Mouse (Mus musculus): ENCODE data around the gene Myh9.
"Not testable (repeated sequence)": the region's sequence is repeated elsewhere in the genome, so short reads cannot be mapped to it uniquely, and the experiment has no call there.

The Myh9 gene

GRCm38 (mm10) chr15:77760037-77760436 is 81.9 kb downstream of the Myh9 start:
- ChIA-PET POLR2A (interaction anchor here in 2 of 4 experiments (0.7 to 3.2 kb wide), 5 partner anchors 11 to 885 kb away, joined by 3 to 12 read pairs (median 4); no protein-coding TSS in a partner anchor), CTCF (interaction anchor here (0.6 to 5.3 kb wide), 7 partner anchors 15 to 1135 kb away, joined by 3 to 50 read pairs (median 5); no protein-coding TSS in a partner anchor)

- ChIA-PET POLR2A (interaction anchor here in 3 of 4 experiments (0.9 to 1.9 kb wide), 9 partner anchors 9 to 213 kb away, joined by 3 to 5 read pairs (median 4); partner anchors contain the start of gene Eif3d (in 1 of the 3)), CTCF (interaction anchor here (0.5 to 2.7 kb wide), 55 partner anchors 8 to 1012 kb away, joined by 3 to 29 read pairs (median 4); partner anchors contain the start of genes Myh9 (in 1 of the 4) and Txn2 (in 1 of the 4))
Observed at GRCm38 (mm10) chr15:77757586-77758226, 84.3 kb downstream of the Myh9 start.

- POLR2A ChIA-PET, result interaction anchor here in 3 of 4 experiments (0.6 to 1.9 kb wide), 9 partner anchors 8 to 925 kb away, joined by 3 to 4 read pairs (median 3); partner anchors contain the start of gene Eif3d (in 1 of the 3)
- CTCF ChIA-PET, result interaction anchor here (0.5 to 2.7 kb wide), 57 partner anchors 9 to 1011 kb away, joined by 3 to 29 read pairs (median 4); partner anchors contain the start of genes Myh9 (in 1 of the 4) and Txn2 (in 1 of the 4)
Observed at GRCm38 (mm10) chr15:77756848-77757247, 85.1 kb downstream of the Myh9 start, which contains the start of gene Apol8. Gene Apol8, minus strand, starts transcription at chr15:77757003.

GRCm38 (mm10) chr15:77756081-77756480 is 85.9 kb downstream of the Myh9 start:
- ChIA-PET POLR2A (interaction anchor here in 2 of 4 experiments (0.6 to 1.2 kb wide), 6 partner anchors 10 to 541 kb away, joined by 3 to 4 read pairs (median 3); no protein-coding TSS in a partner anchor), CTCF (interaction anchor here in 2 of 4 experiments (0.9 to 2.7 kb wide), 9 partner anchors 10 to 420 kb away, joined by 3 to 10 read pairs (median 5); no protein-coding TSS in a partner anchor)

- POLR2A ChIA-PET, result interaction anchor here in 1 of 4 experiments (1.0 kb wide), 2 partner anchors 11 to 45 kb away, joined by 3 to 4 read pairs; no protein-coding TSS in a partner anchor
- CTCF ChIA-PET, result interaction anchor here in 2 of 4 experiments (0.6 to 2.4 kb wide), 3 partner anchors 12 to 224 kb away, joined by 3 to 10 read pairs (median 5); no protein-coding TSS in a partner anchor
Observed at GRCm38 (mm10) chr15:77755132-77755531, 86.8 kb downstream of the Myh9 start.

GRCm38 (mm10) chr15:77752443-77752842 is 89.5 kb downstream of the Myh9 start:
- ChIA-PET POLR2A (no interaction called here), CTCF (interaction anchor here in 3 of 4 experiments (0.9 to 1.5 kb wide), 6 partner anchors 10 to 217 kb away, joined by 3 to 6 read pairs (median 3); no protein-coding TSS in a partner anchor)

GRCm38 (mm10) chr15:77750461-77750860 is 91.5 kb downstream of the Myh9 start:
- ChIA-PET POLR2A (interaction anchor here in 2 of 4 experiments (0.5 to 2.4 kb wide), 6 partner anchors 11 to 428 kb away, joined by 3 to 6 read pairs (median 4); partner anchors contain the start of gene Eif3d (in 1 of the 2)), CTCF (interaction anchor here (0.6 to 2.8 kb wide), 14 partner anchors 10 to 489 kb away, joined by 3 to 10 read pairs (median 4); partner anchors contain the start of gene Txn2 (in 1 of the 4))

GRCm38 (mm10) chr15:77749717-77750116 is 92.3 kb downstream of the Myh9 start:
- ChIA-PET POLR2A (interaction anchor here in 2 of 4 experiments (0.7 to 2.4 kb wide), 4 partner anchors 168 to 383 kb away, joined by 3 to 6 read pairs (median 4); partner anchors contain the start of genes Eif3d (in 1 of the 2) and Foxred2 (in 1 of the 2)), CTCF (interaction anchor here (0.6 to 2.8 kb wide), 13 partner anchors 9 to 490 kb away, joined by 3 to 10 read pairs (median 4); partner anchors contain the start of gene Txn2 (in 1 of the 4))

- CTCF ChIA-PET, result interaction anchor here in 3 of 4 experiments (0.6 to 2.8 kb wide), 7 partner anchors 13 to 1238 kb away, joined by 3 to 10 read pairs (median 3); no protein-coding TSS in a partner anchor
- POLR2A ChIA-PET, result interaction anchor here in 2 of 4 experiments (1.0 to 2.4 kb wide), 2 partner anchors 9 to 169 kb away, joined by 4 to 6 read pairs; no protein-coding TSS in a partner anchor
Observed at GRCm38 (mm10) chr15:77748414-77748813, 93.6 kb downstream of the Myh9 start.

- ChIA-PET POLR2A (interaction anchor here in 1 of 4 experiments (0.6 kb wide), 1 partner anchor 1106 kb away, joined by 4 read pairs; no protein-coding TSS in a partner anchor), CTCF (interaction anchor here in 2 of 4 experiments (1.0 to 1.5 kb wide), 4 partner anchors 10 to 188 kb away, joined by 3 to 5 read pairs (median 3); partner anchors contain the start of gene Apol8 (in 2 of the 2))
Observed at GRCm38 (mm10) chr15:77746326-77746725, 95.6 kb downstream of the Myh9 start.

GRCm38 (mm10) chr15:77745081-77745480 is 96.9 kb downstream of the Myh9 start:
- ChIA-PET POLR2A (no interaction called here), CTCF (no interaction called here)

GRCm38 (mm10) chr15:77744632-77745031 is 97.3 kb downstream of the Myh9 start:
- ChIA-PET POLR2A (no interaction called here), CTCF (no interaction called here)

- CTCF ChIA-PET, result interaction anchor here in 3 of 4 experiments (0.9 to 2.0 kb wide), 10 partner anchors 8 to 498 kb away, joined by 3 to 11 read pairs (median 6); partner anchors contain the start of gene Apol8 (in 2 of the 3)
- POLR2A ChIA-PET, result not testable (repeated sequence)
Observed at GRCm38 (mm10) chr15:77741556-77741955, 100.4 kb downstream of the Myh9 start.

GRCm38 (mm10) chr15:77740511-77741297 is 101.3 kb downstream of the Myh9 start:
- ChIA-PET CTCF (interaction anchor here (0.6 to 2.0 kb wide), 24 partner anchors 9 to 1453 kb away, joined by 3 to 11 read pairs (median 4); partner anchors contain the start of gene Apol8 (in 2 of the 4)), POLR2A (interaction anchor here in 1 of 4 experiments (0.6 to 1.0 kb wide), 2 partner anchors 166 to 230 kb away, joined by 3 read pairs; partner anchors contain the start of gene Eif3d)

- POLR2A ChIA-PET, result interaction anchor here in 1 of 4 experiments (0.6 kb wide), 1 partner anchor 188 kb away, joined by 4 read pairs; no protein-coding TSS in a partner anchor
- CTCF ChIA-PET, result not testable (repeated sequence)
Observed at GRCm38 (mm10) chr15:77733903-77734302, 108.1 kb downstream of the Myh9 start.

- POLR2A ChIA-PET, result interaction anchor here in 1 of 4 experiments (0.6 kb wide), 1 partner anchor 187 kb away, joined by 4 read pairs; no protein-coding TSS in a partner anchor
- CTCF ChIA-PET, result not testable (repeated sequence)
Observed at GRCm38 (mm10) chr15:77733380-77733779, 108.6 kb downstream of the Myh9 start.

- POLR2A ChIA-PET, CTCF ChIA-PET: not testable (repeated sequence)
Observed at GRCm38 (mm10) chr15:77732851-77733250, 109.1 kb downstream of the Myh9 start.

GRCm38 (mm10) chr15:77731605-77732004 is 110.4 kb downstream of the Myh9 start:
- POLR2A ChIA-PET, result no interaction called here

More at GRCm38 (mm10) chr15:77731605-77732004, 110.4 kb downstream of the Myh9 start:
- CTCF ChIA-PET, result no interaction called here

Data from embryonic stem cell, embryonic (primary cell).